Mouse (Mus musculus) cerebral cortex, adult 2 months (tissue): ENCODE results near the gene B4galt1.

Source experiments
- WGBS: fragments of 180-500 bp; shearing (Covaris S2); methylation state at CpG from one replicate; pipeline ENCODE4 v1.1.7; 2018; 5-methylcytosine and 5-hydroxymethylcytosine counted together

The B4galt1 gene

DNA sequence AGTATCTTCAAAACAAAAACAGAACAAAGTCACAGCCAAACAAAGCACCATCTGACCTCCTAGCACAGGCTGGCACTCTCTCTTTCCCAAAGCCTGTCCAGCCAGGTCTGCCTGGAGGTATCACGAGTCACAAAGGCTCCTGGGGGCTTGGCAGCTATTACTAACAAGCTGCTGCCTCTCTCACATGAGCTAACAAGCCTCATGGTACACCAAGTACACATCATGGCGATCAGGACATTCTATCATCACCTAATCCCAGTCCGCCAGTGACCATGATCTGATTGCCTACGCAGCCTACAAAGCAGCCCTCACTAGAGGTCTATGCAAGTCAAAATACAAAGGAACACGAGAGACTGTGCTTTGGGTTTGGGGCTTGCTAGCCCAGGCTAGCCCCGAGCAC is 34.7 kb downstream of the B4galt1 start:
- 96% methylated on average over 6 of the region's 6 CpGs for WGBS

DNA sequence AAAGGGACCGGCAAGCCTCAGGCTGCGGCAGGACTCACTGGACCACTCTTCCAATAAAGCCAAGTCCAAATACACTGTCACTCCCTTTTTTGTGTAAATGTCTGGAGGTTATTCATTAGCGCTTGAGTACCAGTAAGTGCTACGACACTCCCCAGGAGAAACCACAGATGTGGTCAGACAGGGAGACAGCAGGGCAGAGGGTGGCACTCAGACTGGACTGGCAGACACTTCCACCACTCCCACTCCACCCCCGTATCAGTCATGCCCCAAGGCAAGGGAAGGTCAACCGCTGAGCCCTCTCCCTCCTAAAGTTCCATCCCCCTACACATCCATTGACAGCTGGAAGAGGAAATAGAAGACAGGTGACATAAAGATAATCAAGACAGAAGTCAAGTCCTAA is 35.4 kb downstream of the B4galt1 start:
- 92% methylated on average over 6 of the region's 6 CpGs for WGBS

DNA sequence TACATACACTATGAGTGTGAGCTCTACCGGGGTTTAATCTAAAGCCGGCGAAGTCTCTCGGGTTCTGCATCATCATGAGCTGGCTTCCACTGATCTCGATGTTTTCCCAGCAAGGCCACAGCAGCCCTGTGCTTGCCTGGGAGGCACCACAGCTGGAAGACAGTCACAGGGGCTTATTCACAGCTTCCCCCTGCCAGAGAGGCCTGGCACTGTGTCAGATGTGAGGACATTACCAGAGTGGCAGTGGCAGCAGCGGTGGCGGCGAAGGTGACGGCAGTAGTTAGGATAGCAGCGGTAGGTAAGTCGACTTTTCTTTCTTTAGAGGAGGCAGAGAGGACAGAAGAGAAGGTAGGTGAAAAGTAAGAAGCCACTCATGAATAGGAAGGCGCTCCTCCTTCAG is 35.9 kb downstream of the B4galt1 start:
- 81% methylated on average over 12 of the region's 12 CpGs for WGBS

DNA sequence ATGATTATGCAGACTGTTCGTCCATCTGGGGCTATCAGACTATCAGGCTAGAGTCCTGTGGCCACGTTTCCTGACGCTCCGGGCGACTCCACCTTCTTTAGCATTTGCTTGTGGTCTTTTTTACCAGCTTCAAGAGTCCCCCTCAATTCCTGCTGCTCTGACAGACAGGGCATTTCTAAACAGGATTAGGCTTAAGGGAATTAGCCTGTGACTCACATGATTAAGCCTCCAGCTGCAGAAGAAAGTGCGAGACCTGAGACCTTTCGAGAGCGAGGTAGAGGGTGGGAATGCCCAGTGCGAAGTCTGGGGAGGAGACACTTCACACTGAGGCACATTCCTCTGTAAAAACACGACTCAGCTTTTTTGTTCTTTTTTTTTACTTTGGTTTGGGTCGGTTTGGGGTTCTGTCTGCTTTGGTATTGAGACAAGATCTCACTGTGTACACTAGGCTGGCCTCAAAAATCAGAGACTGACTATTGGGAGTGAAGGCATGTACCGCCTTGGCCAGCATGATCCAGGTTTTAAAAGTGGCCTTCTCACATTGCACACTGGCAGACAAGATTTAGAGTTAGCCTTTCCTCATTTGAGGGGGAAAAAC is 37.9 kb downstream of the B4galt1 start:
- WGBS = 74% methylated on average over 12 of the region's 12 CpGs

DNA sequence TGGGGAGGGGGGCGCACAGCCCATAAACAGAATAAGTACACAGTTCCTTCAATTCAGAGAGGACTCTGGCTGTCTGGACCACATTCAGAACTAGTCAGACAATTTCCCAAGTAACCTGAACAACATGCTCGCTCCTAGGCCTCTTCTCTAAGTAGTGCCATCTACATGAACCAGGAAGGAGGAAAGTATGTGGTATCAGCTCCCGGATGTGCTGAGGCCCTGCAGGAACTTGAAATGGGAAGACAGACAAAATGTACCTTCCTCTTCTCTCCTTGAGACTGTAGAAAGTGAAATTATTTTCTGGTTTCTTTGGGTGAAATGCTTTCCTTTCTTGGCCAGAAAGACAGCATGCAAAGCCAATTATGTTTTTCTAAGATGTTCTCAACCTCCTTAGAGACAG is 38.7 kb downstream of the B4galt1 start:
- WGBS = 90% methylated on average over 3 of the region's 3 CpGs

DNA sequence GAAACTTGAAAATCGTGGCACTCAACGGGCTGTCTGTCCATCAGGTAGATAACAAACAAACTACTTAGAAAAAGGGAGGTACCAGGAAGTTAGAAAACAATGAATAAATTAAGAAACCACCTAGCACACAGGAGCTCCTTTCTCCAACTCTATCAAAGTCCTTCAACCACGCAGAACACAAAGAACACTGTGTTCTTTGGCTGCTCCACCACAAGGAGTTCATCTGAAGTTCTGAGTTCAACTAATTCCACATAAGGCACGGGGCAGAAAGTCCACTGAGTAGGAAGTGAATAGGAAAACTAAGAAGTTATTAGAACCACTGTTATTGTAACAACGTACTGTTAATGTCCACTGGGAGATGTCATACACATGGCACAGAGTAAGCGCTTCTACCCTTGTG is 39.4 kb downstream of the B4galt1 start:
- 92% methylated on average over 6 of the region's 6 CpGs for WGBS

DNA sequence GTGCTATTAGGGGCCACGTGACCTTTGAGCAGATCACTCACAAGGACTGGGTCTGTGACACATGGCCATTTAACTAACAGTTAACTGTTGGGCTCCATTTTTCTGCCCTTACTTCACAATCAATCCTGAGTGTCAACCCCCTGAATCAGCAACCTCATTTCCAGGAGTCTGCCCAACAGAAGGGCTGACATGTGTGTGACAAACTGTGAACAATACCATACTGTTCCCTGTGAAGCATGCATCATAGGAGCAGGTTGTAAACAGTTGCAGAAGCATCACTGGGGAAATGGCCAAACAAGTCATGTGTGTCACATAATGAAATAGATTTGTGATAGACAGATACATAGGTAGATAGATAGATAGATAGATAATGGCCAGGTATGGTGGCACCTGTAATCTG is 40.9 kb downstream of the B4galt1 start:
- 90% methylated on average over 1 of the region's 1 CpGs for WGBS

DNA sequence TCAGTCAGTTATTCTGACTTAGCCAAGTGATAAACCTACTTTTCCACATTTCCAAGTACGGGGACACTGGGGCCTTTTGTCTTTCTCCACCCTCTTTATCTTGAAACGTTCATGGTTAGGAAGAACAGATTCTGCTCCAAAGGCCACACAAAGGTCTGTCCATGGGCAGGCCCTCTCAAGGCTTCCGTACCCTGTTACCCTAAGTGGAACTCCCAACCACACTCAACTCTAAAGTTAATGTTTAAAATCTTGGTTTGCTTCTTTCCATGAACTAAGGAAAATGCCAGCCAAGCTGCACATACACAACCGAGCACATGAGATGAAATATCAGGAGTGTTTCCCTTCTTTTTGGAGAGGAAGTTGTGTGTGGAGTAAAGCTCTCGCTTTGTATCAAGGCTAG is 43.3 kb downstream of the B4galt1 start:
- WGBS = 92% methylated on average over 5 of the region's 5 CpGs

DNA sequence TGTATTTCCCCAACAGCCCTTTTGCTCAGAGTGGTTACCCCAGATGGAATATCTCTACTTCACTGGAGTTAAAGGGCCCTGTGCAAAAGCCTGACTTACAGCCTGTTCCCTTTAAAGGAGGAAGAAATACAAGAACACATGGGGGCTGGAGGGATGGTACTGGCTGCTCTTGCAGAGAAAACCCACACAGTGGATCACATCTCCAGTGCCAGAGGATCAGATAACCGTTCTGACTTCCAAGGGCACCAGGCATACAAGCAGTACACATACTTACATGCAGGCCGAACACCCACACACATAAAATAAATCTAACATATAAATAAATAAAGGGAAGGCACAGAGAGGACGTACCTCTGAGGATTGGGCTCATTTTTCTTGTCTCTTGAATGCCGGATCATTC is 46.4 kb downstream of the B4galt1 start:
- 88% methylated on average over 4 of the region's 4 CpGs for WGBS

DNA sequence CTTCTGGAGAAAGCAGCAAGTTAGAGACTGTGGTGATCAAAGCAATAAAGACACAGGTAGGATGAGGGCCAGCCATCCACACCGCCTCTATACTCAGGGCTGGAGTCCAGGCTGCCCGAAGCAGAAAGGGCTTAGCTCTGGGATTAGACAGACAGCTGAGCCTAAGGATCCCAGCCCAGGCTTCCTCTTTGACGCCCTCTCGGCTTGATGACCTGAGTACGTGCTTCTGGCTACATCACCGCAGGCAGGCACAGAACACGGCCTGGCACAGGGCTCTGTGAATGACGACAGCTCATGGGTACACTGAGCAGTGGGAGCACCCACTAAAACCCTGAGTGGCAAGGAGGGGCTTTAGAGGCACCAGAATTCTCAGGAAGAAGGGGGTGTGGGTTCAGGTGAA is 48.4 kb downstream of the B4galt1 start:
- WGBS = 93% methylated on average over 8 of the region's 8 CpGs

DNA sequence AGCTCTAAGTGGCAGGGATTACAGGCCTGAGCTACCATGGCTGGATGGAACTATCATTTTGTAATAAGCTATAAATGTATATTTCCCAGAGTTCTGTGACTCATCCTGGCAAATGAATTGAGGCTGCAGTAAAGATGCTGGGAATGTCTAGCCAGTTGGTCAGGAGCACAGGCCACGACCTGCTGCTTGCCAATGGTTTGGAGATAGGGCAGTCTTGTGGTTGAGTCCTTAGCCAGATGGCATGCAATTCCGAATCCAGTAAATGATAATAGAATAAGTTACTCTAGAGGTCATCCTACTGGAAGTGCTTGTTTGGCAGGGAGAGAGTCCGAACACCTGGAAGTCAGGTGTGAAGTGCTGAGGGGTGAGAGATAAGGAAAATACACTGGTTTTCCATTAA is 51.0 kb downstream of the B4galt1 start:
- WGBS = 95% methylated on average over 3 of the region's 3 CpGs

DNA sequence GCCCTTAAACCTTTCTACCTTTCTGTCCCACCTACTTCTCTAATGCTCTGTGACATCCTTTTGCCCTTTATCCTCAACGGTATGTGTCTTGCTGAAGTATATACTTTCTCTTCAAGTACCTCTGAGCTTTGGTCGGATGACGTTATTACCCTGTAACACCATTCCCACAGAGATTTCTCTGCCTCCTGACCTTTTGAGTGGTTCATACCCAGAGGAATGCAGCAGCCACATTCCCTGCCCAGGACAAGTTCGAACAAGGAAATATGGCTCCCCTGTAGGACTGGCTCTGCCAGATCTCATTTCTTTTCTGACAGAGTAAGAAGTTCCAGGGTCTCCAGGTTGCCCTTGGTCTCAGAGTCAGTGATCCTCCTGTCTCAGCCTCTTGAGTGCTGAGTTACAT is 51.9 kb downstream of the B4galt1 start:
- WGBS = 91% methylated on average over 4 of the region's 4 CpGs

DNA sequence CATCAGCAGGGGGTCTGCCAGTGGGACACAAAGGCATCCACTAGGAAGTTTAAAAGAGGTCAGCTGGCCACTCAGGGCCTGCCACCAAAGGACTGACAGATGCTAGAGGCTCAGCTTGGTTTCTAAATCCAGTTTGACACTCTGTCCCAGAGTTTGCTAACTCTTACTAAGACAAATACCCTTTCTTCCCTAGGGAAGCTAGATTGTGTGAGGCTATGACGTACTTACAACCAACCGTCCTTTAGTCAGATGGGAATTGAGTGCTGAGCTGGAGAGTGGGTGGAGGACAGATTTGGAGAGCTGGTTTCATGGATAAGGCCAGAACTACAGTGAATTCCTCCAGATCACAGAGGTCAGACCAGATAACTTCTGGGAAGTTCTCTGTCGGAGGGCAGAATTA is 52.9 kb downstream of the B4galt1 start:
- WGBS = 76% methylated on average over 3 of the region's 3 CpGs

DNA sequence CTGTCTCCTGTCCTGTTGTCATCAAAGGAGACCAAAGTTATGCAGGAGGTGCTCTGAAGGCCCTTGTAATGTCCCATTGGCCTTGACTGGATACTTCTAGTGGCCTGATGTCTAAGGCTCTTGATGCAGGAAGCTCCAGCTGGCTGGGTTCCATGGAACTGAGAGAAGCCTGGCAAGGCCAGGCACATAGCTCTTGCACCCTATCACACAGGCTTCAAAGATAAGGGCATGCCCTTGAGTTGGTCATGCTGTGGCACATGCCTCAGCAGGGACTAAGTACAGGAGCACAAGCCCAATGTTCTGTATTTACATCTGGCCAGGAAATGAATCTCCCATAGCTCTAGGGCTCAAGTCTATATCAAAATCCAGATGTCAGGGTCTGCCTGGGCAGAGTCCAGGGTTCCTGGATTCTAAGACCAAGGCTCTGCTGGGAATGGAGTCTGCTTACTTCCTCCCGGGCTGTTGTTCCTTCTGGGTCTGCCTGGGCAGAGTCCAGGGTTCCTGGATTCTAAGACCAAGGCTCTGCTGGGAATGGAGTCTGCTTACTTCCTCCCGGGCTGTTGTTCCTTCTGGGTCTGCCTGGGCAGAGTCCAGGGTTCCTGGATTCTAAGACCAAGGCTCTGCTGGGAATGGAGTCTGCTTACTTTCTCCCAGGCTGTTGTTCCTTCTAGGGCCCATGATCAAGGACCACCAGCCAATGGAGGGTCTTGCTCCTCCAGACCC is 54.8 kb downstream of the B4galt1 start:
- 58% methylated on average over 2 of the region's 2 CpGs for WGBS

DNA sequence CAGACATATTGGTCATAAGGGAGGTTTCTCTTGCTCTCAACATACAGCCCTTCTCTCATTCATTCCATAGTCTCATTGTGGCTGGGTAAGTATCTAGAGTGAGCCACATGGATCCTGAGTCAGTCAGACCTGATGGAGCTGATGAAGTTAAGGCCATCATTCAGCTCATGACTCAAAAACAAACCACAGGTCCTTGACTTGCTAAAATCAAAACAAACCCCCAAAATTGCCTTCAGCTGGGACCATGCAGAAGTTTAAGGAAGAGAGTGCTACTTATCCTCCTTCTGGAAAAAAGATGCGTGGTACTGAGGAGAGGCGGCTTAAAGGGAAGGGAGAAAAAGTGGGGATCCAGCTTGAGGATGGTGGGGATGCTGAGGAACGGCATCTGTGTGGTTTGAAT is 58.0 kb downstream of the B4galt1 start:
- WGBS = 91% methylated on average over 3 of the region's 3 CpGs

DNA sequence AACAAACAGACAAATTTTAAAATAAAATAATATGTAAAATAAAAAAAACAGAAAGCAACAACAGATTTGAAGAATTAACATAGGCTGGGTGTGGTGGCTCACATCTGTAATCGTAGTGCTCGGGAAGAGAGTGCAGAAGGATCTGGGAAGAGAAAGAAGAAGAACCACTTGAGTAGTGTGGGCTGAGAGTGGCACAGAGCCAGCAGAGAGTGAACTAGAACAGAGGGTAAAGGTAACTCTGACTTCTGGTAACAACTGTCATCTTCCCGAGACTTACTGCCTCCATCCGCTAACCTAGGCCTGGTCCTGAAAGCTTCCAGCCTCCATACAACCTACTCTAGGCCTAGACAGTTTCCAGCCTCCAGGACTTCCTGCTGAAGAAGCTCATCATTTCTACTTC is 62.6 kb downstream of the B4galt1 start:
- 91% methylated on average over 4 of the region's 4 CpGs for WGBS

DNA sequence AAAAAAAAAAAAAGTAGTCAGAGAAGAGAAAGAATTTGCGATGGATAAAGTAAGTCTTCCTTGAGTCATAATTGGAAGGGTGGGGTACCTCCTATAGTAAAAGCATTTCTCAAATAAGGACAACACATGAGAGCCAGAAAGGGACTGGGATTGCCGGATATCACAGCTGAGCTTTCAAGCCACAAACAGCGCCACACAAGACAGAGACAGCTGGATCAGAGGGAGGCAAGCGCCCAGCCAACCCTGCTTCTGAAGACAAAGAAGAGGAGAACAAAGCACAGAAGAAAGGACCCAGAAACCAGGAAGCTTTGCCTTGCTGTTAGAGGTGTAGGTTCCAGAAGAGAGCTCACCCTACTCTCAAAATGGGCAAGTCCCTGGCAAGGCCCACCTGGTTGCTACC is 67.2 kb downstream of the B4galt1 start:
- WGBS = 81% methylated on average over 4 of the region's 4 CpGs

DNA sequence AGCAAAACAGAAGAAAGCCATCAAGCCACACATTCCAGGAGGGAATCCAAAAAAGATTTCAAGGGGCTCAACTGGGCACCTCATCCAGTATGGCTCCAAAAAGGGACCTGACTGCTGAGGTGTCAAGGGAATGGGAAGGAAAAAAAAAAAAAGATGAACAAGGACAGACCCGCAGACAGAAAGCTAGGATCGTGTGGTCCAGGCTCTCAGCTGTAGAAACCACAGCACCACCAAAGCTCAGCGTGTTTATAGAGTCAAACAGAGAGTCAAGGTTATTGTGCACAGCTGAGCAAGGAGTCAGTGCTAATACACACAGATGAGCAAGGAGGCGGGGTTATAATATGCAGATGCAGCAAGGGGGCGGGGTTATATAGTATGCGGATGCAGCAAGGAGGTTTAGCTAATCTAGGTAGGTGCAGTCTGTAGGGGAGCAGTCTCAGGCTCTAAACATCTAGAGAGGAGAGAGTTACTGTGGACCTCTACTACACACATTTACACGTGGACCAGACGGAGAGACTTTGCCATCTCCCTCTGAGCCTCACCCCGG is 68.1 kb downstream of the B4galt1 start:
- 87% methylated on average over 9 of the region's 9 CpGs for WGBS

DNA sequence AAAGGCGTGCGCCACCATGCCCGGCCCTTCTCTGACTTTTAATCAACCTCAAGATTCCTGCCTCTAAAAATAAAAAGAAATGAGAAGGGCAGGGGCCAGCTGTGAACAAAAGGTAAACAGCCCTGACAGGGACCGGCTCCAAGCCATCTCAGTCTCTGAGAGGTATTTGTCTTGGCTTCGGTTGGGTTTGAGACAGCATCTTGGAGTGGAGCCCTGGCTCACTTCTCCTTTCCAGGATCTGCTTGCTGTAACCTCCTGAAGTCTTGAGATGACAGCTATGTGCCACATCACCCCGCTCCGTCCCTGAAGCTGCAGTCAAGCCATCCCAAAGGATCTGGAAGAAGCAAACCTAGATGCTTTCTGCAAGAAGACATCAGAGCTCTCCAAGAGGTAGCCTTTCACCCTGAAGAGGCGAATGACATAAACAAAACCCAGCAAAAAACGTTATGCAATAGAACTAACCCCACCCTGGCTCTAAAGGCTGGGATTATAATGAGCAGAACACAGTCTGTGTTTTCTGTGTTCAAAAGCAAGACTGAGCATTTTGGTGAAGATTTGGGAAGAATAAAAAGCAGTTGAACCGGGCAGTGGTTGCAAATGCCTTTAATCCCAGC is 69.1 kb downstream of the B4galt1 start:
- 67% methylated on average over 10 of the region's 10 CpGs for WGBS

DNA sequence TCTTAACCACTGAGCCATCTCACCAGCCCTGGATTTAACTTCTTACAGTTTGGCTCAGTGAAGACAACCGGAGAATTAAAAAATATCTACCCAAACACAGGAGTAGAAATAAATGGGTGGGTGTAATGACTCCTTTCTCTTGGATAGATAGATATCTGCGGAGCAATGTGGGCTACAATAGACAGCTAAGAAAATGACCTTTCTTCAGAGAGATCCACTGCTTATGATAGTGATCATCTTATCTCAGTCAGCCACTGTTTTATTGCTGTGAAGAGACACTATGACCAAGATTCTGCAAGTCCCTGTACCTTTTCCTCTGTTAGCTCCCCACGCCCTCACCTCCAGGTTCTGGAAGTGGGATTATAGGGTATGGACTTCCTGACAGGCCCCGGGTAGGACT is 70.8 kb downstream of the B4galt1 start:
- WGBS = 96% methylated on average over 4 of the region's 4 CpGs

DNA sequence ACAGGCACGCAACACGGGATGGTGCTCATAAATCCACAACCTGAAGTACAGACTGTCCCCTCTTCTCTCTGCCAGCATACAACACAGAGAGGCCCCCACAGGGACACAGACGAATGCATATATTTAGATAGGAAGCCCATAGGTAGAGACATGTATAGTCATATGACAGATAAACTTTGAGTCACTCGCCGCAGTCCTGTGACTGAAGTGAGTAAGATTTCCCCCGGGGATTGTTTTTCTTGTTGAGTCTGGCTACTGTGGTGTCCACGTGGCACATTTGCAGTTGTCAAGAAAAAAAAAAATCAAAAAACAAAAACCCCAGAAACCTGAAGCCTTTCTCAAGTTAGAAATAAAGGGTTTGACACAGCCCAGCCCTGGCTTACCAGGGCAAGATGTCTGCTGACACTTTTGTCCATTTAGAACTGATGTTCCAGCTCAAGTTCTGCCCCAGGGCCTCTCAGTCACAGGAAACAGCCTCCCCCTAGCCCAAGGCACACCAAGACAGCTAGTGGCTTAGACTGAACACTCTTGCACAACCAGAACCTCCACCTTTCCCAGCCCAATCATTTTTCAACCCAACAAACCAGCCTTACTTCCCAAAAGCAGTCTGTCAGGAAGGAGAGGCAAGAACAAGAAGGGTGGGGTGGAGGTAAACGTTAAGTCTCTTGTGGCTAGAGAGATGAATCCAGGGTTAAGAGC is 71.9 kb downstream of the B4galt1 start:
- 72% methylated on average over 8 of the region's 8 CpGs for WGBS

DNA sequence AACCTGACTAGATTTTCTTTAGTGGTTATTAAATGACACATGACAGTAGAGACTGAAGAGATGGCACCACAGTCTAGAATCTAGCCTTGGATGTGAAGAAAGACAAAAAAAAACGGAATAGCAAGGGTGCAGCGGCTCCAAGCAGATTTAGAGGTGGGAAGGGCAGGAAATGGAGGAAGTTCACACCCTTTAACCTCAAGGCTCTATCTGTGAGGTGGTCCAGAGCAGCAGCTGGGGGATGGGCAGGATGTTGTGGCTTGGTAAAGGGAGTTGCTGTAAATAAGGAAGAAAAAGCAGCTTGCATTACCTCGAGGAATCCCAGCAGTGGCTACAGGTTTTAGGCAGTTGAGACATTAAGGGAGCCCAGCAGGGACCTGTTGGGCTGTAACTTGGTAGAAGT is 72.7 kb downstream of the B4galt1 start:
- 64% methylated on average over 3 of the region's 3 CpGs for WGBS

DNA sequence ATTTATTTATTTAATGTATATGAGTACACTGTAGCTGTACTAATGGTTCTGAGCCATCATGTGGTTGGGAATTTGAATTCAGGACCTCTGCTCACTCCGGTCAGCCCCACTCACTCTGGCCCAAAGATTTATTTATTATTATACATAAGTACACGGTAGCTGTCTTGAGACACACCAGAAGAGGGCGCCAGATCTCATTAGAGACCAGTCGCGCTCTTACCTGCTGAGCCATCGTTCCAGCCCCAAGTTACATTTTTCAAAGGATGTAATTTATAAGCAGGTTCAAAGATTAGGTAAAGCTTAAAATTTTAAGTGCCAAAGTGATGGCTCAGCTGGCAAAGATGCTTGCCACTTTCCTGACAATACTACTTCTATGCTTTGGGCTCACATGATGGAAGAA is 75.1 kb downstream of the B4galt1 start:
- 75% methylated on average over 6 of the region's 6 CpGs for WGBS
